Mouse (Mus musculus): Measurements from ENCODE around the gene Unkl.
A peak's percentile ranks its signal among the peaks of the same experiment; 100 is the strongest.

Gene Unkl

DNA sequence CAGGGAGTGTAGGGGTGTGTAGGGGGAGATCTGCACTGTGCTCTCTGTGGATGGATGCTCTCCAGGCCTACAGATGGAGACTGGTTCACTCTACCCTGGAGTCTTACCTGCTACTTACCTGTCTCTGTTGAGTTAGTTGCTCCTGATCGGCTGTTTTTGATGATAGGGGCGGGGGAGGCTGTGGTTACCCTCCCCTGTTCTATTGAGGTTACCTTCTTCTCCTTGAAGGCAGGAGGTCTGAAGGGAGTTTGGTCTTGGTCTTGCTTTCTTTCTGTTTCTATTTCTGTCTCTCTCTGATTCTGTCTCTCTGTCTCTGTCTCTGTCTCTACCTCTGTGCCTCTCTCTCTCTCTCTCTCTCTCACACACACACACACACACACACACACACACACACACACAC, 66.9 kb downstream of the Unkl start:
- DNase-seq (ENCODE audit: low spot score): no peak

DNA sequence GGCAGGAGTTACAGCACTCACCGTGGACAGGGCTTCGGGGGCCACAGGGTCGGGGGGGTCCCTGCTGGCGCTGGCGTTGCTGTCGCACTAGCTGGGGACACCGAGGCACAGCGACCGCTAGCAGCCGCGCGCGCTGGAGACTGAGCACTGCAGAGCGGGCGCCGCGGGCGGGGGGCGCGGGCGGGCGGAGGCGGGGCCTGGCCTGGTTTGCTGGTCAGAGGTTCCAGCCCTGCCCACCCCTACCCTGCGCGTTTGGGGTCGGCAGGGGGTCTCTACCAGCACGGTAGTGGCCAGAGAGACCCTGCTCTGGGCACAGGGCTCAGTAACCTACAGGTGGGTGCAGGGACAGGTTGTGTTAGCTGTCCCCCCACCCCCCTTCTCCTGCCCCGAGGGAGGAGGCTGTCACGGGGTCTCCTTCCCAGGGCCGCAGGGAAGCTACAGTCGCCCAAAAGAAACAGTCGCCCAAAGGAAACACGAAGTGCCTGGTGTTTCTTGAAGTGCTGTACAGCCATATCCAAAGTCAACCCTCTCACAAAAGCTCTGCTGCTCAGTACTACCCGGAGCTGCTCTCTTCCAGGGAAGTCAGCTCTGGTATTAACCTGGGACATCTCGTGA, 68.0 kb downstream of the Unkl start, which contains the start of gene Baiap3:
TSS of gene Baiap3 (minus strand) at position 225 of the 615 bp plus-strand sequence.
- DNase-seq (ENCODE audit: low spot score): peak; percentile 65

GRCm38 (mm10) chr17:25257804-25258261, 69.6 kb downstream of the Unkl start:
- peak; percentile 18 for DNase-seq (ENCODE audit: low spot score)

GRCm38 (mm10) chr17:25264453-25264852, 76.3 kb downstream of the Unkl start:
- DNase-seq (ENCODE audit: low spot score): peak; percentile 29

DNA sequence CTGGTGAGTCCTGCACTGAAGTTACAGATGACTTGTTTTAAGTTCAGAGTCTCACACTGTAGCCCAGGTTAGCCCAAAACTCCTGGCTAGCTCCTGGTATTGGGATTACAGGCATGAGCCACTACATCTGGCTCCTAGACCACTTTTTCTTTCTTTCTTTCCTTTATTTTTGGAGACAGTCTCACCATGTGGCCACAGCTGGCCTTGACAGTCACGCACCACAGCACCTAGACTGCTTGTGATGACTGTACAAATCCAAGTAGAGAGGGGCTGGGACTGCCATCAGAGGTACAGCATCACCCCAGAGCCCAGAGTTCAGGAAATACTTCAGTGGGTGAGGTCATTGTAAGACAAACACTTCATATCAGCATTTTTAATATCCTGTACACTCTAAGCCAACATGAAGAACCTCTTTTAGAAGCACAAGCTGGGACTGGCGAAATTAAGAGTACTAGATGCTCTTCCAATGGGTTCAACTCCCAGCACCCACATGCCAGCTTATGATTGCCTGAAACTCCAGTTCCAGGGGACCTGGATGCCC, 82.7 kb downstream of the Unkl start:
- no peak for DNase-seq (ENCODE audit: low spot score)

- peak; percentile 21 for DNase-seq (ENCODE audit: low spot score)
Observed at GRCm38 (mm10) chr17:25272326-25272725, 84.1 kb downstream of the Unkl start.

DNA sequence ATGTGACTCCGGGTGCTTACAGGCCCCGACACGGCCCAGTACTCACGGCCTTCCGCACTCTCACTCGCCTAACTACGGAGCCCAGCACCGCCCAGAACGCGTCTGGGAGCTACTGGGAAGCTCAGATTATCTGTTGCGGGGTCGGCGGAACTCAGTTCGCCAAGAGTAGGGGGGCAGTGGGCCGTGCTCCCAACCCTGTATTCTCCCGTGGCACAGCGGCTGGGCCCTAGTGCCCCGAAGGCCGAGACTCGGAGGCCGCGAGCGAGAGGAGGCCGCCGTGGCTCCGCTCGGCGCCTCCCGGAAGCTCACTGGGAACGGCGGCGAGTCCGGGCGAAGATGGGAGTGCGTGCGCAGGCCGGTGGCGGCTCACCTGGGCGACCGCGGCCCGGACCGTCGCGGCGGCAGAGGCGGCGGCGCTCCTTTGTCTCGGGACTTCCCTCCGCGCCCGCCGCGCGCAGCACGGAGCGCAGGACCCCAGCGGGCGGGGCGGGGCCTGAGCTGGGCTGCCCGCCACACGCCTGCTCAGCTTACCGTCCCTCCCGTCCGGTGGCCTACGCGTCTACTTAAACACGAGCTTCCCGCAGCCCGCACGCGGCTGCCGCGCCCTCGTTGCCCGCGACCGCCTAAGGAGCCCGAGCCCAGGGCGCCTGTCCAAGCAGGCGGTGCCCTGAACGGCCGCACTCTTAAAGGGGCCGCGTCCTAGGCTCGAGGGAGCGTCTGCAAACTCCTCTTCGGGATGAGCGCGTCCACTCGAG, 84.9 kb downstream of the Unkl start:
- peak; percentile 83 for DNase-seq (ENCODE audit: low spot score)

- DNase-seq (ENCODE audit: low spot score): peak; percentile 98
Observed at GRCm38 (mm10) chr17:25273706-25274501, 85.7 kb downstream of the Unkl start.

DNA sequence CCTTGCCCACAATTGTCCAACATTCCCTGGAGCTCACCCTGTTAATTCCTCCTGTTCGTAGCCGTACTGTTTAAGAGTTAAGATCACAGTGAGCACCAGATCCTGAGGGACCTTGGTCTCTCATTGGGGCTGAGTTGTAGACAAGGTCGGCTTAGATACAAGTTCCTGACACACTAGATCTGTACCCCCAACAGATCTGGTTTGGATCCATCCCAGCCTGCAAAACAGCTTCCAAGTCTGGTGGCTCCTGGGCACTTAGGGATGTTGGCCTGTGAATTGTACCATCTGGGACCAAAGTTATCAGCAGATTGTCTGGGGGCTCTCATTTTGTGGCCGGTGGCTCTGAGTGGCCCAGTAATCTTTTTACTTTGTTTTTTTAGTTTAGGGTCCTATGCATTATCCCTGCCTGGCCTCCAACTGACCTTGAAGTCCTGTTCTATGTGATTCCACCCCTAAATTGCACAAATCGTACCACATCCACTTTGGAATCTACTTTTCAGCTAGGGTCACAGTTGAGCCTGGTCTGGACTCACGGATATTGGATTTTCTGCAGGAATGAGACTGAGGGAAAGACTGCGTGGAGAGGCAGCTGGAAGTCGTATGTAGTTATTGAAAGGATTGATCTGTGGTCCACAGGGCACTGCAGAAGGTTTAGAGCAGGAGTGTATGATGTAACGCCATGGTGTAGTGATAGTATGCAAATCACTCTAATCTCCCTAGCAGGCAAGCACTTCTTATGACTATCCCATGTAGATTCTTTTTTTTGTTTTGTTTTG, 86.6 kb downstream of the Unkl start, which contains the start of gene Ube2i:
TSS of gene Ube2i (minus strand) at position 52 of the 776 bp plus-strand sequence.
- DNase-seq (ENCODE audit: low spot score): no peak

DNA sequence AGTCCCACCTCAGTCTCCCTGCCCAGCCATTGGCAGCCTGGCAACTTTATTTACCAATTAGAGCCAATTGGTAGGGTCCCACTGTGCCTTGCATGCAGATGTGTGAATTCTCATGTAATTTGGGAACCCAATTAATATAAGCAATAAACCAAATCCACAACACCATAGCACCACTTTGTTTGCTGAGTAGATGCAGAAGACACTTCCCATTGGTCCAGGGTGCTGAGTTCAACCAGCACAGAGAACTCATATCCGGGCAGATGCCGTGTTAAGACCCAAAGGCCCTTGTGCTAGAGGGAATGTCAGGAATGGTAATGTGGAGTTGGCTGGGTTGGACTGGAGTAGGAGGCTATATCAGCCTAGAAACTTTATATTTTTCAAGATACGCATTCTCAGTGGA, 87.6 kb downstream of the Unkl start:
- no peak for DNase-seq (ENCODE audit: low spot score)

DNA sequence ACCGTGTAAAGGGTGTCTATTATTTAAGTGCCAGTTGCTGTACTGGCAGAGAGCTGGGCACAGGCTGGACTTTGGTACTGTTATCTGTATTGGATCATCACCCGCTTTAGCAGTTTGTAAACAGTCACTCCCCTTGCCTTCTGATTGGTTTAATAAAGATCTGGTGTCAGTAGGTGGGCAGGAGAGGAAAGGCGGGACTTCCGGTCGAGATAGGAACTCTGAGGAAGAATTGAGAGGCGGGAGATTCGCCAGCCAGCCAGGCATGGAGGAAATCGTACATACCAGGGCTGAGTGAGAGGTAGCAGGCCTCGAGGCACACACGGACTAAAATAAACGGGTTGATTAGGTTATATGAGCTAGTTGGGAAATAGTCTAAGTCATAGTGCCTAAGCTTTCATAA, 93.9 kb downstream of the Unkl start:
- no peak for DNase-seq (ENCODE audit: low spot score)
